Mouse (Mus musculus): ENCODE data around the gene Ripk1. TPM values are rescaled to one million over a fixed set of nuclear protein-coding genes. Genes with fewer than 3 reads are reported as not detected.

Ripk1 gene
- total and polyA plus RNA-seq, 3 experiments = 11.4 to 11.8 TPM; not detected in 1

GRCm38 (mm10) chr13:34038056-34038432 is 35.9 kb downstream of the Ripk1 start:
- H3K79me2 ChIP-seq (ENCODE audit: control insufficient read depth, insufficient read depth, low read length, poor library complexity) = peaks cover 5% of the 10 kb centered on the region
- no peak for DNase-seq (ENCODE audit: low read depth, low spot score)
- TF ChIP-seq CHD1 (IDR thresholded peaks at IDR 0.05; ENCODE audit: low read depth, low read length) = 0 out of 2 replicates have a peak, but pooled peaks have one; percentile 59
- no peak for TF ChIP-seq MYC (IDR thresholded peaks at IDR 0.05; ENCODE audit: low read depth, low read length)
- TF ChIP-seq ZMIZ1 (IDR thresholded peaks at IDR 0.05; ENCODE audit: low read depth, low read length) = no peak
- peaks cover 0 to 11% of the 10 kb centered on the region in 2 experiments; a peak in 1 of 4 replicates for H3K4me1 ChIP-seq (ENCODE audit: control insufficient read depth in 1 of 2, insufficient read depth in 2 of 2, low read length in 2 of 2)
- H3K27me3 ChIP-seq (ENCODE audit: control insufficient read depth in 1 of 2, insufficient read depth in 2 of 2, low read length in 2 of 2) = no peaks in the 10 kb centered on the region
- peak overlapping the region; percentile 87 for H3K9ac ChIP-seq (ENCODE audit: control insufficient read depth, low read depth, low read length, poor library complexity, severe bottlenecking)
- H3K9me3 ChIP-seq (replicated peaks; ENCODE audit: insufficient read depth, low read length) = no peaks in the 10 kb centered on the region
- H3K27ac ChIP-seq (ENCODE audit: control insufficient read depth, low read depth, low read length) = peak overlapping the region; percentile 5
- peak overlapping the region; percentile 77 to 86 for H3K4me3 ChIP-seq (ENCODE audit: control insufficient read depth in 1 of 2, insufficient read depth in 1 of 2, low read depth in 2 of 2, low read length in 2 of 2)
- no peaks in the 10 kb centered on the region; a peak in 1 of 4 replicates for H3K36me3 ChIP-seq (ENCODE audit: control insufficient read depth in 1 of 2, insufficient read depth in 2 of 2, low read length in 2 of 2)

- peaks cover 0 to 11% of the 10 kb centered on the region in 2 experiments; a peak in 1 of 4 replicates for H3K4me1 ChIP-seq (ENCODE audit: control insufficient read depth in 1 of 2, insufficient read depth in 2 of 2, low read length in 2 of 2)
- H3K79me2 ChIP-seq (ENCODE audit: control insufficient read depth, insufficient read depth, low read length, poor library complexity) = peaks cover 5% of the 10 kb centered on the region
- H3K4me3 ChIP-seq (ENCODE audit: control insufficient read depth in 1 of 2, insufficient read depth in 1 of 2, low read depth in 2 of 2, low read length in 2 of 2) = no peak overlapping the region
- no peak for DNase-seq (ENCODE audit: low read depth, low spot score)
- TF ChIP-seq ZMIZ1 (IDR thresholded peaks at IDR 0.05; ENCODE audit: low read depth, low read length) = no peak
- no peak for TF ChIP-seq SIN3A (IDR thresholded peaks at IDR 0.05; ENCODE audit: low read length)
- no peak for TF ChIP-seq KAT2A (conservative IDR thresholded peaks at IDR 0.05; ENCODE audit: low read depth, low read length)
- no peak for TF ChIP-seq POLR2AphosphoS2 (IDR thresholded peaks at IDR 0.05; ENCODE audit: low read length)
- TF ChIP-seq JUND (IDR thresholded peaks at IDR 0.05; ENCODE audit: low read depth, low read length) = no peak
- TF ChIP-seq MAFK (IDR thresholded peaks at IDR 0.05; ENCODE audit: borderline replicate concordance, low read depth, low read length) = no peak
- TF ChIP-seq CTCF (IDR thresholded peaks at IDR 0.05 in 2 of 3, conservative IDR thresholded peaks at IDR 0.05 in 1 of 3; ENCODE audit: control insufficient read depth in 1 of 3, insufficient read depth in 1 of 3, low read depth in 2 of 3, low read length in 3 of 3, poor library complexity in 1 of 3, severe bottlenecking in 1 of 3) = no peak
- TF ChIP-seq TBP (IDR thresholded peaks at IDR 0.05; ENCODE audit: low read depth, low read length) = no peak
- no peak for TF ChIP-seq EP300 (IDR thresholded peaks at IDR 0.05; ENCODE audit: low read depth in 1 of 2, low read length in 2 of 2)
- no peak for TF ChIP-seq NELFE (IDR thresholded peaks at IDR 0.05; ENCODE audit: low read depth, low read length)
- no peak for TF ChIP-seq MXI1 (IDR thresholded peaks at IDR 0.05; ENCODE audit: low read depth, low read length)
- TF ChIP-seq NRF1 (IDR thresholded peaks at IDR 0.05; ENCODE audit: insufficient read depth, low read depth, low read length, poor library complexity, severe bottlenecking) = no peak
- TF ChIP-seq MAZ (IDR thresholded peaks at IDR 0.05; ENCODE audit: low read depth, low read length) = no peak
- no peak for TF ChIP-seq GABPA (IDR thresholded peaks at IDR 0.05; ENCODE audit: low read depth, low read length)
- no peak overlapping the region for H3K27ac ChIP-seq (ENCODE audit: control insufficient read depth, low read depth, low read length)
- no peak overlapping the region for H3K9ac ChIP-seq (ENCODE audit: control insufficient read depth, low read depth, low read length, poor library complexity, severe bottlenecking)
- H3K36me3 ChIP-seq (ENCODE audit: control insufficient read depth in 1 of 2, insufficient read depth in 2 of 2, low read length in 2 of 2) = no peaks in the 10 kb centered on the region; a peak in 1 of 4 replicates
- H3K27me3 ChIP-seq (ENCODE audit: control insufficient read depth in 1 of 2, insufficient read depth in 2 of 2, low read length in 2 of 2) = no peaks in the 10 kb centered on the region
- no peaks in the 10 kb centered on the region for H3K9me3 ChIP-seq (replicated peaks; ENCODE audit: insufficient read depth, low read length)
Measured at GRCm38 (mm10) chr13:34038901-34039341, 36.8 kb downstream of the Ripk1 start.

Data from MEL (cell line).